Mouse (Mus musculus): Measurements from ENCODE around the gene Rtca.

Gene Rtca

DNA sequence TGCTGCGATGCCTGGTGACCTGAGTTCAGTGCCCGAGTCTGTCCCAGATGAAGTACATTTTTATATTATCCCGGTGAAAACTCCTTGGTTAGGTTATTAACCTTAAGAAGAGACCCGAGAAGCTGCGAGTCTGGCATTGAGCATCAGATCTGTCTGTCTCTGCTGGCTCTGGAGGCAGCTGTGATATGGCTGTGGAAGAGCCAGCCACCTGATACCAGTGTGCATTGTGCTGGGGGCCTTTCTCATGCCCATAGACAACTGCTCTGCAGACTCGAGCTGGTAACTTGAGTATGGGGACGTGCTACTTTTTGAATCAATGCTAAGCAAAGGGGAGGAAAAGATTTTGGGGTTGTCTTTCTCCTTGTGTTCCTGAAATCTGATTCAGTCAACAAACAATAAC lies 30.7 kb downstream of the Rtca start:
- in situ Hi-C loops (cut with MboI, MseI) = no loop called here

DNA sequence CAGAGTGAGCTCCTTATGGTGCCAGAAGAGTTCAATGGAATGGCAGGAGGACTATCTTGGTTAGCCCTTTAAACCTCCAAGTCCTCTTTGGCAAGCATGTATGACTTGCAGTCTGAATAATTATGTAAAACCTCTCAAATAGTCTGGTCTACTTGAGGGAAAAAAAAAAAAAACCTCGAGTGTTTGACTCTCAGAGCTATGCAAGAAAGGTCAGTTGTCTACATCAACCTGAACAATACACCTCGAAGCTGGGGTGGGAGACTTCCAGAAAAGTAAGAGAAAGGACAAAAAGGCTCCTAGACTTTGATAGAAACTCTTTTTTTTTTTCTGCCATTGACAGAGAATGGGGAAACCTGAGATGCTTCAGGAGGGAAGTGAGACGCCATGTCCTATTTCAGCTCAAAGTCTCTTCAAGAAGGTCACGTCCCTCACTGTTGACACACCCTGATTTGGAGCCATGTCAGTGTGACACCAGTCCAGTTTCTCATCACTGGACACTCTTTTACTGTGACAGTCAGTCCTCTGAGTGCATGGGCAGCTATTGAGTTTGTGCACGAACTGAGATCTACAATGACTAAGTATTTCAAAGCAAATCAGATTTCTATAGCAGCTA lies 31.2 kb downstream of the Rtca start:
- in situ Hi-C loops (cut with MboI, MseI) = no loop called here

DNA sequence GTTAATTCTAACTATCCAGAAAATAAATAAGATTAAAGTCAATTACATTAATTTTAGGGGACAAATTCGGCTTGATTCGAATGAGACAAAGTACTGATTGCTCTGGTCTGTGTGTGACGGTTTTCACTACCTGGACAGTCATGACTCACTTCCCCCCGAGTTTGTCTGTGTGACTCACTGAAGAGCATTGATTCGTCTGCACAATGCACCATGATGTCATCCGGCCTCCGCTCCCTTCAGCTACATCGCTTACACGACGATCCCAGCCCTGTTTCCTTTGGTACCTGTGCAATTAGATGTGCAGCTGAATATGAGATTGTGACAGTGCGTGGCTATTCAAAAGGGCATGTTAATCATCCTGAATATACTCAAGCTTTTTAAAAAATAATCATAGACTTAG lies 33.4 kb downstream of the Rtca start:
- in situ Hi-C loops (cut with MboI, MseI) = no loop called here

DNA sequence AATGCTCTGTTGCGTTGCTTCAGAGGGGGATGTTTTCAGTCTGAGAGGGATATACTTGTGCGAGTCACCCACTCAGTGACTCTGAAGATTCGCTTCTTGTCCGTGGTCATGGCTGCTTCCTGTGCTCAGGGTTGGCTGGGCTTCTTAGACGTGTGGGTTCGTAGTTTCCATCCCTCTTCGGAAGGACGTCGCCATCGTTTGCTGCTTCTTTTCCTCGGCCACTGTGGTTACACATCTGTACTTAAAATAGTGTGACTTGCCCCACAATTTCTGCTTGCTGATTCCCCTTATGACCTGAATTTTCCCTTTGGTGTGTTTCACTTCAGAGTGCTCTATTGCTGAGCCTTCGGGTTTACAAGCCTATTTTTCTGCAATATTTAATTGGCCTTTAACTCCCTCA lies 42.3 kb downstream of the Rtca start:
- in situ Hi-C loops (cut with MboI, MseI) = no loop called here

DNA sequence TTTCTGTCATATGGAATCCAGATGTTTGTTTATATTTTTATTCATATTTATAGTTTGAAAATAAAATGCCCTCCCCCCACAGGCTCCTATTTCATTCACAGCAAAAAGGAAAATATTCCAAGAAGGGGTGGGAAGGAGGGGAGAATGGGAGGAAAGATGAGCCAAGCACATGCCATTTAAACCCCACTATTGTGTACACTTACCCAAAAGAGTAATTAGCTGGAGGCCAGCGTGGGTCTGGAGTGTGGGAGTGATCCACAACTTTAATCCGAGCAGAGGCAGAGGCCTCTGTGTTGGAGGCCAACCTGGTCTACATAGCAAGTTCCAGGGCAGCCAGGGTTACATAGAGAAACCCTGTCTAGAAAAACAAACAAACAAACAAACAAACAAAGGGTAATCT lies 43.7 kb downstream of the Rtca start:
- in situ Hi-C loops (cut with MboI, MseI) = no loop called here

DNA sequence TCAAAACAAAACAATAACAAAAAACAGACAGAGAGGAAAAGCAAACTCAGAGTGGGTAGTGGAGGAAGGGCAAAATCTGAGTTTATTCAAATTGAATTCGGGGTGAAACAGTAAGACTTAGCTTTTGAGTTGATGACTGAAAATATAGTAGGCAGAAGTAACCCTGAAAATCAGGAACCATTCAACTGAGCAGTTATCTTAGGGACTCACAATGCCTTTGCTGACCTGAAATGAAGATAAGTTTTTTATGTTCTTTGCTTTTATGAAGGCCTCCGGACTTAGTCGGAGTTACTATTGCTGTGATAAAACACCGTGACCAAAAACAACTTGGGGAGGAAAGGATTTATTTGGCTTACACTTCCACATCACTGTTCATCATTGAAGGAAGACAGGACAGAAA lies 47.0 kb downstream of the Rtca start:
- in situ Hi-C loops (cut with MboI, MseI) = no loop called here

DNA sequence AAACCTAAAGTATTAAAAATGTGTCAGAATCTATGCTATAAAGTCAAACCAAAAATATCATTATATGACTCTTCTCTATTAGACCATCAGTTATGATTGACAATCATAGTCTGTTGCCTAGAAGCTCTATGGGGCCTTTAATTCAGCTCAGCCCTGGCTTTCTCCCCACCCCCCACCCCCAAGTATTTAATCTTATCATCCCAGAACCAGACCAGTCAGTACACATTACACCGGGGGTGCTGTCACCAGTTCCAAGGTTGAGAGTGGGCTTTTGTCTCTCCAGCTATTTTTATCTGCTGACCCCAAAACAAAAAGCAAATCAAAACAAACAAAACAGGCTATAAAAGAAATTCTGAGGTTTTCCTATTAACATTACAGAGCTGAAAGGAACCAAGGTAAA lies 53.5 kb downstream of the Rtca start:
- in situ Hi-C loops (cut with MboI, MseI) = no loop called here

DNA sequence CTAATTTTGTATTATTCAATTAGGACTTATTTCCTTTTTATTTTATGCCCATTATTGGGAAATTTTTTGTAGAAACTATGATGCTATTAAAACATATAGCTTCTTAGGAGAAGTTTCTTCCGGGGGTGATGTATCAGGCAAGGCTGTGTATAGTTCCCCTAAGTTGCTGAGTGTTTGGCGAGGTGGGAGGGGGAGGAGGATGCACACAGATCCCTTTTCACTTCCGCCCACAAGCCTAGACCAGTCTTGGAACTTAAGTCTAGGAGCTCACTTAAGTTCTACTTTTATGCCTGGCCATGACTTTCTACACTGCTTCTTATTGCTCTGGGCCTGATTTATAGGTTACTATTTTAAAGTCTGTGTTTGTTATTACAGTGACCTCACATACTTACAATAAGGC lies 57.3 kb downstream of the Rtca start:
- in situ Hi-C loops (cut with MboI, MseI) = no loop called here

DNA sequence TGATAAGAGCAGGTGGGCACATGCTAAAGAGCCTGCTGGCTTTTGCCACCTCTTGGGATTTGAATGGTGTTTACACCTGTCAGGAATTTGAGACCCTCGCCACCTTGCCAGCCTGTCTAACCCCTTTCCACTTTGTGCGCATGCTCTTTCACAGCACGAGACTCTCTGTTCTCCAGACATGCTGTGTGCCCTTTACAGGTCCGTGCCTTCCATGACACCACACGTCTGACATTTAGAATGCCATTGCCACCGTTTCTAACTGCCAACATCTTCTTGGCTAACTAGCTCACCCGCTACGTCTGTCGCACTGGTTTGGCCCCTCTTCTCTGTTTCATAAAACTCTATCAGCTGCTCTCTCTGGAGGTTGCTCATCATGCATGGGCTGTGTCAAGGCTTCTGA lies 63.7 kb downstream of the Rtca start:
- in situ Hi-C loops (cut with MboI, MseI) = no loop called here

DNA sequence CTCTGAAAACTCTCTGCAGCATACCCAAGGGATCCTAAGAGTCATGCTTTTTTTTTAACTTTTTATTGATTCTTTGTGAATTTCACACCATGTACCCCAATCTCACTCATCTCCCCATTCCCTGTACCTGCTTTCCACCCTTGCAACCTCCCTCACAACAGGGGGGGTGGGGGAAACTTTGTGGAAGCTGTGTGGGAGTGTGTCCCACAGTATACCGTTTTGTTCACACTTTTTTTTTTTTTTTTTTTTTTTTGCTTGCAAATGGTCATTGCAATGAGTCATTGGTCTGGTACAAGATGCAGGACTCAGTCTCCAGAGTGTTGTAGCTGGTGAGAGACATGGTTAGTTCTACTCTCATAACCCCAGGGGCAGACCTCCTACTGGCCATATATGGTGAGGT lies 65.2 kb downstream of the Rtca start:
- in situ Hi-C loops (cut with MboI, MseI) = no loop called here

DNA sequence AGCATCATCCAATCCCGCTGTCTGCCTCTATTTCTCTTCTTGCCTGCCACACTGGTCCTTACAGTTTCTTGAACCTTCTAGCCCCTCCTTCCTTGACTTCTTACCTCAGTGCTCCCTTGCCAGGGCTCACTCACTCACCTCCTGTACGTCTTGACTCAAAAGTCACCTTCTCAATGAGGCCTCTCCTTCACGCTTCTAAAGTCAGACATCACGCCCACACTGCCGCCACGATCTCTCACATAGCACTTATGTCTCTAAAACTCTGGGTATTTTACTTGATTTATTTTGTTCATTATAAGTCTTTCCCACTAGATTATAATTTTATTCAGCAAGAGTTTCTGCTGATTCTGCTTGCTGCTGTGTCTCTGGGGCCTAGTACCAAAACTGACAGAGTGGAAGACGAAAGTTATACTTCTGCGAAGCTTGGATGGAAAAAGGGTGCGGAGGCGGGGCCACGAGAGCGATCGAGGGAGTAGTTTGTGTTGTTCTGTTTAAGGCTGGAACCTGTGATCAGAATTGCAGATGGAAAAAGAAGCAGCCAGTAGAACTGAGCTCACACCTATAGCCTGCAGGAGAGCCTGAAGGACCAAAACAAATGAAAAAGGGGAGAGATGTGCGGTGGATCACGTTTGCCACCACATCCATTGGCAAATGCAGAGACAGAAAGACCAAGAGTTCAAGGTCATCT lies 66.3 kb downstream of the Rtca start:
- in situ Hi-C loops (cut with MboI, MseI) = no loop called here

DNA sequence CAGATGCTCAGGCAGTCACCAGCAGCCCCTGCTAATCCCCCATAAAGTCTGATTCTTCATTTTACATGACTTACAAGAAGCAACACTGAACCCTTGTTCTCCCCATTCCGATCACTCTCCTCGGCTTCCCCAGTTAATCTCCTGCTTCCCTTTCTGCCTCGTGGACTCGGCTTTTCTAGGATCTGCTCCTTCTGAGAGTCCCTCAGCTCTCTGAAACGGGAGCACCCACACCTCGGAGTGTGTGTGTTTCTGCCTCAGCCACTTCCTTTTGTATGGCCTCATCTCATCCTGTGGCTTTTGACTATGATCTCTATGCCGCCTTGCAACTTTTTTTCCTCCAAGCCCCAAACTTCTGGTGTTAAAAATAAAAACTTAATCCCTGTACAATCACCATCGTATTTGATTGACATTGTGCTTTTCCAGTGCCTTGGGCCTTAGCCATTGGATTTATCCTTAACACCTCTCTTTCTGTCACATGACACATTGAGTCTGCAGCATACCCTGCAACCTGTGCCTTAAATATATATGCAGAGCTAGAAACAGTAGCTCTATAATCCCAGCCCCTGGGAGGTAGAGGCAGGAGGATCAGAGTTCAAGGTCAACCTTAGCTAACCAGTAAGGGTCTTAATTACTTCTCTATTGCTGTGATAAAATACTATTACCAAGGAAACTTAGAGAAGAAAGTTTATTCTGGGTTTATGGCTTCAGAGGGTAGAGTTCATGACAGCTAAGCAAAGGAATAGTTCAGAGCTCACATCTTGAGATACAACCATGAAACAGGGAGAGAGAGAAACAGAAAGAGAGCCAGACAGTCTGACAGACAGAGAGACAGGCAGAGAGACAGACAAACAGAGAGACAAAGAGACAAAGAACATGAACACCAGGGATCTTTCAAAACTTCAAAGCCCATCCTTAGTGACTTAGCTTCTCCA lies 67.7 kb downstream of the Rtca start:
- in situ Hi-C loops (cut with MboI, MseI) = no loop called here
